Mouse (Mus musculus): ENCODE measurements around the gene Wif1. TPM values are rescaled to one million over a fixed set of nuclear protein-coding genes. Genes with fewer than 3 reads are reported as not detected.

The Wif1 gene
- polyA plus RNA-seq (2017; shearing (Covaris generic)) = not detected

DNA sequence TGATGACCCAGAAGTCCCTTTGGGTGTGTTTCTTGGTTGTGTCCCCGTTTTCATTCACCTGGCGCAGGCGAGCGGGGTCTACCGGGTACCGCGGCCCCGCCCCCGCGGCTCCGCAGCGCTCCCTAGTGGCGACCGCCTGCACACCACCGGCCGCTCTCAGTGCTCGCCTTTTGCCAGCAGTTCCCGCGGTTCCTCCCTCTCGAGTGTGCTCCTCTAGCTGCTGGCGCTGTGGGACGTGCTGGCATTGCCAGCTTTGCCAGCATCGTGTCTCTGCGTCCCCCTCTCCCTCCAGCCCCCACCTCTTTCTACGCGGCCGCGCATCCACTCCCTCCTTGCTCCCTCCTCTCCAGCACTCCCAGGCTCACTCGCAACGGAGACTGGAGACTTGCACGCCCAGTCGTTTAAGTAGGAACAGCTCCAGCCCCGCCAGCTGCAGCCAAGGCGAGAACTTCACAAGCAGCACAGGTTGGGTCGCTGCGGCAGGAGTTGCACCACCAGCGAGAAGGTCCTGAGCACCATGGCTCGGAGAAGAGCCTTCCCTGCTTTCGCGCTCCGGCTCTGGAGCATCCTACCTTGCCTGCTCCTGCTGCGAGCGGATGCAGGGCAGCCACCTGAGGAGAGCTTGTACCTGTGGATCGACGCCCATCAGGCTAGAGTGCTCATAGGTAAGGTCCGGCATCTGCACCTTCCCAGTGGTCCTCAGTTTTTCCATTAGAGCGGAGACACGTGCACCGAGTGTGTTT is at the start of gene Wif1:
TSS of gene Wif1 (plus strand) at position 135 of the 743 bp plus-strand sequence.

Other genes starting within 250 kb of the Wif1 start
- gene Msrb3, start 134.9 kb upstream of the Wif1 start, polyA plus RNA-seq (2017; shearing (Covaris generic)) = 1.1 TPM
- gene Lemd3, start 54.6 kb upstream of the Wif1 start, polyA plus RNA-seq (2017; shearing (Covaris generic)) = 2.4 TPM